Mouse (Mus musculus): ENCODE results near the gene Lrrc19. TPM values are rescaled to one million over a fixed set of nuclear protein-coding genes. Genes with fewer than 3 reads are reported as not detected.

The Lrrc19 gene
- total and polyA plus RNA-seq, 3 experiments: not detected

GRCm38 (mm10) chr4:94614627-94615006 is 35.3 kb downstream of the Lrrc19 start:
- H3K4me3 ChIP-seq (ENCODE audit: low read depth, low read length): peak overlapping the region; percentile 74
- H3K9me3 ChIP-seq (replicated peaks): no peaks in the 10 kb centered on the region
- no peak for DNase-seq (ENCODE audit: low spot score)
- no peak for ATAC-seq (ENCODE audit: extremely low read depth, insufficient number of reproducible peaks, low FRiP score, poor library complexity, severe bottlenecking)
- no peaks in the 10 kb centered on the region for H3K27me3 ChIP-seq (ENCODE audit: insufficient read depth, low read length)
- no peaks in the 10 kb centered on the region for H3K36me3 ChIP-seq (replicated peaks)
- TF ChIP-seq CTCF (IDR thresholded peaks at IDR 0.05; ENCODE audit: low read depth, low read length) (no peak), GATA2 (IDR thresholded peaks at IDR 0.05; ENCODE audit: borderline replicate concordance, low read depth, low read length) (no peak), GATA1 (IDR thresholded peaks at IDR 0.05; ENCODE audit: borderline replicate concordance, low read length) (no peak), POLR2AphosphoS5 (IDR thresholded peaks at IDR 0.05; ENCODE audit: insufficient replicate concordance, low read depth, low read length) (no peak), TAL1 (conservative IDR thresholded peaks at IDR 0.05; ENCODE audit: low read depth, low read length) (no peak)
- H3K4me1 ChIP-seq (ENCODE audit: insufficient read depth, low read depth, low read length): peaks cover 21% of the 10 kb centered on the region

- no peaks in the 10 kb centered on the region for H3K36me3 ChIP-seq (replicated peaks)
- ATAC-seq (ENCODE audit: extremely low read depth, insufficient number of reproducible peaks, low FRiP score, poor library complexity, severe bottlenecking): peak; percentile 93
Measured at GRCm38 (mm10) chr4:94613972-94614626, 35.8 kb downstream of the Lrrc19 start, which contains the start of gene Ift74. Gene Ift74, plus strand, starts transcription at chr4:94614491.

GRCm38 (mm10) chr4:94610339-94610738 is 39.6 kb downstream of the Lrrc19 start:
- Histone ChIP-seq H3K4me3 (ENCODE audit: low read depth, low read length) (no peak overlapping the region), H3K36me3 (replicated peaks) (peaks cover 2% of the 10 kb centered on the region), H3K27me3 (ENCODE audit: insufficient read depth, low read length) (no peaks in the 10 kb centered on the region), H3K4me1 (ENCODE audit: insufficient read depth, low read depth, low read length) (peaks cover 21% of the 10 kb centered on the region), H3K9me3 (replicated peaks) (no peaks in the 10 kb centered on the region)
- no peak for TF ChIP-seq CTCF (IDR thresholded peaks at IDR 0.05; ENCODE audit: low read depth, low read length)
- 0 out of 2 replicates have a peak, but pooled peaks have one; percentile 15 for TF ChIP-seq TAL1 (conservative IDR thresholded peaks at IDR 0.05; ENCODE audit: low read depth, low read length)
- no peak for TF ChIP-seq GATA1 (IDR thresholded peaks at IDR 0.05; ENCODE audit: borderline replicate concordance, low read length)
- TF ChIP-seq GATA2 (IDR thresholded peaks at IDR 0.05; ENCODE audit: borderline replicate concordance, low read depth, low read length): no peak
- no peak for DNase-seq (ENCODE audit: low spot score)
- ATAC-seq (ENCODE audit: extremely low read depth, insufficient number of reproducible peaks, low FRiP score, poor library complexity, severe bottlenecking): peak; percentile 59

More at GRCm38 (mm10) chr4:94613972-94614626, 35.8 kb downstream of the Lrrc19 start, which contains the start of gene Ift74:
- peak within 1 kb of the TSS; percentile 74 for H3K4me3 ChIP-seq (ENCODE audit: low read depth, low read length)
- no peaks in the 10 kb centered on the region for H3K9me3 ChIP-seq (replicated peaks)
- peak; percentile 83 for DNase-seq (ENCODE audit: low spot score)
- H3K27me3 ChIP-seq (ENCODE audit: insufficient read depth, low read length): no peaks in the 10 kb centered on the region
- H3K4me1 ChIP-seq (ENCODE audit: insufficient read depth, low read depth, low read length): peaks cover 21% of the 10 kb centered on the region
- TF ChIP-seq TAL1 (conservative IDR thresholded peaks at IDR 0.05; ENCODE audit: low read depth, low read length) (no peak), GATA2 (IDR thresholded peaks at IDR 0.05; ENCODE audit: borderline replicate concordance, low read depth, low read length) (no peak), CTCF (IDR thresholded peaks at IDR 0.05; ENCODE audit: low read depth, low read length) (no peak), POLR2AphosphoS5 (IDR thresholded peaks at IDR 0.05; ENCODE audit: insufficient replicate concordance, low read depth, low read length) (no peak), GATA1 (IDR thresholded peaks at IDR 0.05; ENCODE audit: borderline replicate concordance, low read length) (no peak)

- DNase-seq (ENCODE audit: low spot score): no peak
- H3K9me3 ChIP-seq (replicated peaks): no peaks in the 10 kb centered on the region
- no peak for ATAC-seq (ENCODE audit: extremely low read depth, insufficient number of reproducible peaks, low FRiP score, poor library complexity, severe bottlenecking)
- peaks cover 30% of the 10 kb centered on the region for H3K4me1 ChIP-seq (ENCODE audit: insufficient read depth, low read depth, low read length)
- no peaks in the 10 kb centered on the region for H3K27me3 ChIP-seq (ENCODE audit: insufficient read depth, low read length)
- H3K4me3 ChIP-seq (ENCODE audit: low read depth, low read length): no peak overlapping the region
- peaks cover 3% of the 10 kb centered on the region for H3K36me3 ChIP-seq (replicated peaks)
- TF ChIP-seq POLR2AphosphoS5 (IDR thresholded peaks at IDR 0.05; ENCODE audit: insufficient replicate concordance, low read depth, low read length) (no peak), CTCF (IDR thresholded peaks at IDR 0.05; ENCODE audit: low read depth, low read length) (no peak), TAL1 (conservative IDR thresholded peaks at IDR 0.05; ENCODE audit: low read depth, low read length) (no peak), GATA2 (IDR thresholded peaks at IDR 0.05; ENCODE audit: borderline replicate concordance, low read depth, low read length) (no peak), GATA1 (IDR thresholded peaks at IDR 0.05; ENCODE audit: borderline replicate concordance, low read length) (no peak)
Measured at GRCm38 (mm10) chr4:94605591-94605990, 44.4 kb downstream of the Lrrc19 start.

GRCm38 (mm10) chr4:94604452-94605019 is 45.4 kb downstream of the Lrrc19 start:
- H3K4me3 ChIP-seq (ENCODE audit: low read depth, low read length): no peak overlapping the region
- H3K9me3 ChIP-seq (replicated peaks): no peaks in the 10 kb centered on the region
- no peaks in the 10 kb centered on the region for H3K27me3 ChIP-seq (ENCODE audit: insufficient read depth, low read length)
- H3K36me3 ChIP-seq (replicated peaks): peaks cover 3% of the 10 kb centered on the region
- peaks cover 27% of the 10 kb centered on the region for H3K4me1 ChIP-seq (ENCODE audit: insufficient read depth, low read depth, low read length)
- ATAC-seq (ENCODE audit: extremely low read depth, insufficient number of reproducible peaks, low FRiP score, poor library complexity, severe bottlenecking) (no peak), DNase-seq (ENCODE audit: low spot score) (no peak)
- no peak for TF ChIP-seq GATA2 (IDR thresholded peaks at IDR 0.05; ENCODE audit: borderline replicate concordance, low read depth, low read length)
- TF ChIP-seq CTCF (IDR thresholded peaks at IDR 0.05; ENCODE audit: low read depth, low read length): no peak
- TF ChIP-seq POLR2AphosphoS5 (IDR thresholded peaks at IDR 0.05; ENCODE audit: insufficient replicate concordance, low read depth, low read length): no peak
- no peak for TF ChIP-seq GATA1 (IDR thresholded peaks at IDR 0.05; ENCODE audit: borderline replicate concordance, low read length)
- no peak for TF ChIP-seq TAL1 (conservative IDR thresholded peaks at IDR 0.05; ENCODE audit: low read depth, low read length)

- TF ChIP-seq CTCF (IDR thresholded peaks at IDR 0.05; ENCODE audit: low read depth, low read length) (no peak), GATA2 (IDR thresholded peaks at IDR 0.05; ENCODE audit: borderline replicate concordance, low read depth, low read length) (no peak), TAL1 (conservative IDR thresholded peaks at IDR 0.05; ENCODE audit: low read depth, low read length) (no peak), GATA1 (IDR thresholded peaks at IDR 0.05; ENCODE audit: borderline replicate concordance, low read length) (no peak), POLR2AphosphoS5 (IDR thresholded peaks at IDR 0.05; ENCODE audit: insufficient replicate concordance, low read depth, low read length) (no peak)
- H3K4me1 ChIP-seq (ENCODE audit: insufficient read depth, low read depth, low read length): peaks cover 27% of the 10 kb centered on the region
- peaks cover 5% of the 10 kb centered on the region for H3K36me3 ChIP-seq (replicated peaks)
- ATAC-seq (ENCODE audit: extremely low read depth, insufficient number of reproducible peaks, low FRiP score, poor library complexity, severe bottlenecking) (peak; percentile 85), DNase-seq (ENCODE audit: low spot score) (peak; percentile 83)
- H3K4me3 ChIP-seq (ENCODE audit: low read depth, low read length): peak within 1 kb of the TSS; percentile 98
- H3K27me3 ChIP-seq (ENCODE audit: insufficient read depth, low read length): no peaks in the 10 kb centered on the region
- no peaks in the 10 kb centered on the region for H3K9me3 ChIP-seq (replicated peaks)
Measured at GRCm38 (mm10) chr4:94603031-94603629, 46.8 kb downstream of the Lrrc19 start, which contains the start of gene Plaa. Gene Plaa, minus strand, starts transcription at chr4:94603244.

Data from G1E (cell line).